Mouse (Mus musculus): ENCODE measurements at regions not wholly inside any gene's neighbourhood (a gene's known extent, or its start where the extent isn't known, plus 50 kb on each side); places are given as distances from the start of the nearest gene placed in this dataset.

DNA sequence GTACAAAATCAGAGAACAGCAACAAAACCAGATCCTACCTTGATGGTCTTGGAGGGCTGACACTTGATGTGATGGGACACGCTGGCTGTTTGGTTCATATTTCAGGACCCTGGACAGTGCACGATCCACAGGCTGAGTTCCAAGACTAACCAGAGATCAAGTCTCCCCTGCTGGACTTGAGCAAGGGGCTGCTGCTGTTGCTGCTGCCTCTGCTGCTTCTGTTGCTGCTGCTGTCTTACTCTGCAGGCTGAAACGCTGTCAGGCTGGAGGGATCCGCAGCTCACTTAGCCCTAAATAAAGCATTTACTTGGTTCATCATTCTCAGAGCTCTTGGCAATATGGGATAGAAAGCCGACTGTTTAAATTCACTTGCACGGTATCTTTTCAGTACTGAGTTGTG is 589.8 kb downstream of the Actr3 start:
- no peak for TF ChIP-seq CTCF (IDR thresholded peaks at IDR 0.05; ENCODE audit: insufficient read depth, low read depth, low read length)
- no peak for TF ChIP-seq POLR2A (IDR thresholded peaks at IDR 0.05; ENCODE audit: insufficient read depth, low read depth, low read length)

All from olfactory bulb, adult 2 months (tissue).